Mouse (Mus musculus): ENCODE measurements at regions not wholly inside any gene's neighbourhood (a gene's known extent, or its start where the extent isn't known, plus 50 kb on each side); places are given as distances from the start of the nearest gene placed in this dataset.

DNA sequence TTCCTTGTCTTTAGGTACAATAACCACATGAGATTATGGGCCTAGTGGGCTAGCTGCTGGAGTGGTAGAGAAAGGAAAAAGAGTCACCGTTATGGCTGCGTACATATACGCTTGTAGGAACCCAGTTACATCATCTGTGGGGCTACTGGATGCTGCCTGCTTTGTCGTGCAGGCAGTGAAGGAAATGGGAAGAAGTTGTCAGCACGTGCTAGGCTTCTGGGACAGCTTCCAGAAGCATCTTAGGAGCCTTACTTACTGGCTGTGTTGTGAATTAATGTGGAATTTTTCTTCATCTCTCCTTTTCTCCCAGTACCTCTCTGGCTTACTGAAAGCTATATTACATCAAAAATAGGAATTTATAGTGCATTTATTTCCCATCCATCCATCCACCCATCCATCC lies 427.2 kb upstream of the Sall1 start:
- Histone ChIP-seq H3K27ac (ENCODE audit: control insufficient read depth, insufficient read depth, low read depth, low read length, poor library complexity) (no peak overlapping the region), H3K4me3 (replicated peaks; ENCODE audit: control insufficient read depth, low read depth, low read length) (no peak overlapping the region), H3K4me1 (ENCODE audit: control insufficient read depth, insufficient read depth, low read length) (no peaks in the 10 kb centered on the region)
- 68% methylated on average over 5 of the region's 5 CpGs for WGBS
- TF ChIP-seq POLR2A (IDR thresholded peaks at IDR 0.05; ENCODE audit: borderline replicate concordance, control insufficient read depth, low read depth, low read length) = no peak
- no peak for TF ChIP-seq CTCF (IDR thresholded peaks at IDR 0.05; ENCODE audit: control insufficient read depth, insufficient read depth, low read length)

DNA sequence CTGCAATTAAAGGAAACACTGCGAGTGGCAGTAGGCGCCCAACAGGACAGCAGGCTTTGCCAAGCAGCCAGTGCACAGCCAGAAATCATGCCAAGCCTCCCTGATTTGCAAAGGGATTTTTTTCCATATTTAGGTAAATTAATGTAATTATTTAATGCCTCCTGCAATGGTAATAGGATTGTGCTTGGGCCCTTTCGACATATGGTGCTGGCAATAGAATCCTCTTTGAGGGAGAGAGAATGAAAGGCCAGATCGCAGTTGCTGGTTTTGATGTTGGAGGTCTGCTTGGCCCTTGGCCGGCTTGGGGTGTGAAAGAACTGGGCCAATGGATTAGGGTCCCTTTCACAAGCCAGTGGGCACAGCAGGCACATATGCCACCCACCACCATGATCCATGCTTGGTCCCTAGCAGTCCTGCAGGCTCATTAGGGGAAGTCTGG lies 424.8 kb upstream of the Sall1 start:
- WGBS = 80% methylated on average over 5 of the region's 5 CpGs
- no peak for TF ChIP-seq POLR2A (IDR thresholded peaks at IDR 0.05; ENCODE audit: borderline replicate concordance, control insufficient read depth, low read depth, low read length)
- TF ChIP-seq CTCF (IDR thresholded peaks at IDR 0.05; ENCODE audit: control insufficient read depth, insufficient read depth, low read length) = no peak
- Histone ChIP-seq H3K4me3 (replicated peaks; ENCODE audit: control insufficient read depth, low read depth, low read length) (no peak overlapping the region), H3K4me1 (ENCODE audit: control insufficient read depth, insufficient read depth, low read length) (no peaks in the 10 kb centered on the region), H3K27ac (ENCODE audit: control insufficient read depth, insufficient read depth, low read depth, low read length, poor library complexity) (no peak overlapping the region)

DNA sequence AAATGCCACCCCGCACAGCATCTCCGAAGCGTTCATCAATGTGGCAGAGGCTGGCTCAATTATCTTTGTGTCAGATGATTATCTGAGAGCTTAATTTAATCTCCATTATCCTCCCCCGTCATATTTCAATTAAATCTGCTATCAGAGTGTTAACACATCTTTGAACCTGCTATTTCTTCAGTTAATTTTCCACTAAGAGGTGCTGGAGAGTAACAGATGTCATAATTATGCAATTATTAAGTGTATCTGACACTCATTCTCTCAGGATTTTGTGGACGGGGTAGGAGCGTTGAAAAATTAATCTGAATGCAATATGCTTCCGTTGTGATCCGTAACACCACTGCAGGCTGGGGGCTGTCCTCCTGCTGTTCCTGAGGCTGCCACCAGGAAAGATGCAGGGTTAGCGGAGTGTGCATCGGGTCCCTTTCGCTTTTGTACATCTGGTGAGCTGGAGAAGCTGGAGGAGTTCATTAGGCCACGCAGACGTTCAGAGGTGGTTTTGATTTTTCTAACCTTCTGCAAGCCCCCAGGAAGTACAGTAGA lies 421.3 kb upstream of the Sall1 start:
- no peak for TF ChIP-seq CTCF (IDR thresholded peaks at IDR 0.05; ENCODE audit: control insufficient read depth, insufficient read depth, low read length)
- no peak for TF ChIP-seq POLR2A (IDR thresholded peaks at IDR 0.05; ENCODE audit: borderline replicate concordance, control insufficient read depth, low read depth, low read length)
- H3K4me3 ChIP-seq (replicated peaks; ENCODE audit: control insufficient read depth, low read depth, low read length) = no peak overlapping the region
- WGBS = 84% methylated on average over 13 of the region's 13 CpGs

DNA sequence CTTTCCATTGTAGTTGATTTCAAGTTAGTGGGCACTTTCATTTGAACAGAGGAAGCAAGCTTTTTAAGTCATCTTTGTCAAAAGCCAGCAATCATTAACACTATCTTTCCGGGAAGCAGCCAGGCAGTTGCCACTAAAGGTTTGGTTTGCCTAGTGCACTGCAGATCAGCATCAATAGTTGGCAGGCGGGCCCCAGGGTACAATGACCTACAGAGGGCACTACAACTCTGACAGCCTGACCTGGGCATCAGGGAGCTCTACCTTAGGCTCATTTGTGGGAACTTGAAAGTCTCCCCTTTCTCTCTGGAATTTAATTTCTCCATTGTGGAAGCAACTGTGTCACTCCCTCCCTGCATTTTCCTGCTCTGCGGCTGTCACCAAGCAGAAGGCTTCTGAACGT lies 412.6 kb upstream of the Sall1 start:
- no peak overlapping the region for H3K27ac ChIP-seq (ENCODE audit: control insufficient read depth, insufficient read depth, low read depth, low read length, poor library complexity)
- H3K4me1 ChIP-seq (ENCODE audit: control insufficient read depth, insufficient read depth, low read length) = no peaks in the 10 kb centered on the region
- WGBS = 58% methylated on average over 4 of the region's 4 CpGs
- TF ChIP-seq POLR2A (IDR thresholded peaks at IDR 0.05; ENCODE audit: borderline replicate concordance, control insufficient read depth, low read depth, low read length) = no peak
- no peak for TF ChIP-seq CTCF (IDR thresholded peaks at IDR 0.05; ENCODE audit: control insufficient read depth, insufficient read depth, low read length)
- no peak overlapping the region for H3K4me3 ChIP-seq (replicated peaks; ENCODE audit: control insufficient read depth, low read depth, low read length)

More for the DNA sequence above, 421.3 kb upstream of the Sall1 start:
- Histone ChIP-seq H3K4me1 (ENCODE audit: control insufficient read depth, insufficient read depth, low read length) (no peaks in the 10 kb centered on the region), H3K27ac (ENCODE audit: control insufficient read depth, insufficient read depth, low read depth, low read length, poor library complexity) (no peak overlapping the region)

DNA sequence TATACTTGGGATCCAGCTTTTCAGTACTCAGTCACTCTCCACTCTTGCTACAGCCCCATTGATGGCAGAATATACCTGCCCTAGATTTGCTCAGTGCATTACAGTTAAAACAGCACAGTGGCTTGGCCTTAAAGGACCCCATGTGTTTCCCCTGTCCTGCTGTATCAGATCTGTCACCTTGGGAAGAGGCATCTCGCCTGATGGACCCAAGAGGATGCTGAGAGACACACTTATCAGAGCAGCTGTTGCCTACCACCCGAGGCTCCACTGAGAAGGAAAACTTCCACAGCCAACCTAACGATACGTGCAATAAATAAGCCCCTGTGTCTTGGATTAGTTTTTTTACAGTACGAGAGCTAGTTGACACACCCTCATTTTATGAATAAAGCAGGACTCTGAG lies 411.8 kb upstream of the Sall1 start:
- TF ChIP-seq POLR2A (IDR thresholded peaks at IDR 0.05; ENCODE audit: borderline replicate concordance, control insufficient read depth, low read depth, low read length) (no peak), CTCF (IDR thresholded peaks at IDR 0.05; ENCODE audit: control insufficient read depth, insufficient read depth, low read length) (no peak)
- Histone ChIP-seq H3K4me3 (replicated peaks; ENCODE audit: control insufficient read depth, low read depth, low read length) (no peak overlapping the region), H3K4me1 (ENCODE audit: control insufficient read depth, insufficient read depth, low read length) (no peaks in the 10 kb centered on the region), H3K27ac (ENCODE audit: control insufficient read depth, insufficient read depth, low read depth, low read length, poor library complexity) (no peak overlapping the region)
- WGBS = 68% methylated on average over 5 of the region's 5 CpGs

DNA sequence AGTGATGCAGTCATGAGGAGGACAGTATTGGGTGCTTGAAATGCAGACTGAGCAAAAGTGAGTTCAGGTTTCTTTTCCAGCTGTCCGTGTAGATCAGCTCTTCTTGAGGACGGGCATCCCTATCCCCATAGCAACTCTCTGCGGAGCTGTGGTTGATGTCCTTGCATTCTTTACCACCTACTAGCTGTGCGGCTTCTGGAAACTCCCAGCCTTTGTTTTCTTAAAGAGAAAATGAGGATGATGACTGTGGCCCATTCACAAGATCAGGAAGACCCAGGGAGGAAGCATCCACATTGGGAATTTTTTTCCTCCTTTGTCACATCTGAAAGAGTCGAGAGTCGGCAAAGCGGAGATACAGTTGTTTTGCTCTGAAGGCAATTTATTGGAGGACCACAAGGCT lies 410.2 kb upstream of the Sall1 start:
- TF ChIP-seq CTCF (IDR thresholded peaks at IDR 0.05; ENCODE audit: control insufficient read depth, insufficient read depth, low read length) = no peak
- no peak for TF ChIP-seq POLR2A (IDR thresholded peaks at IDR 0.05; ENCODE audit: borderline replicate concordance, control insufficient read depth, low read depth, low read length)

DNA sequence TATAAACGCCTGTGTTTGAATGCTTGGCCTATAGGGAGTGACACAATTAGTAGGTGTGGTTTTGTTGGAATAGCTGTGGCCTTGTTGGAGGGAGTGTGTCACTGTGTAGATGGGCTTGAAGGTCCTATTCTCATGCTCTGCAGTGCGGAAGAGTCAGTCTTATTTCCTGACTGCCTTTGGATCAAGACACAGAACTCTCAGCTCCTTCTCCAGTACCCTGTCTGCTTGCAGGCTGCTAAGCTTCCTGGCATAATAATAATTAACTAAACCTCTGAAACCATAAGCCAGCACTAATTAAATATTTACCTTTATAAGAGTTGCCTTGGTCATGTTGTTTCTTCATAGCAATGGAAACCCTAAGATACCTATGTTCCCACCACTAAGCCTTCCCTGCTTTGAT lies 409.8 kb upstream of the Sall1 start:
- Histone ChIP-seq H3K27ac (ENCODE audit: control insufficient read depth, insufficient read depth, low read depth, low read length, poor library complexity) (no peak overlapping the region), H3K4me1 (ENCODE audit: control insufficient read depth, insufficient read depth, low read length) (no peaks in the 10 kb centered on the region), H3K4me3 (replicated peaks; ENCODE audit: control insufficient read depth, low read depth, low read length) (no peak overlapping the region)
- WGBS = 70% methylated on average over 2 of the region's 2 CpGs
- TF ChIP-seq POLR2A (IDR thresholded peaks at IDR 0.05; ENCODE audit: borderline replicate concordance, control insufficient read depth, low read depth, low read length) = no peak
- no peak for TF ChIP-seq CTCF (IDR thresholded peaks at IDR 0.05; ENCODE audit: control insufficient read depth, insufficient read depth, low read length)

More for the DNA sequence above, 410.2 kb upstream of the Sall1 start:
- WGBS = 64% methylated on average over 7 of the region's 7 CpGs
- Histone ChIP-seq H3K4me3 (replicated peaks; ENCODE audit: control insufficient read depth, low read depth, low read length) (no peak overlapping the region), H3K4me1 (ENCODE audit: control insufficient read depth, insufficient read depth, low read length) (no peaks in the 10 kb centered on the region), H3K27ac (ENCODE audit: control insufficient read depth, insufficient read depth, low read depth, low read length, poor library complexity) (no peak overlapping the region)

DNA sequence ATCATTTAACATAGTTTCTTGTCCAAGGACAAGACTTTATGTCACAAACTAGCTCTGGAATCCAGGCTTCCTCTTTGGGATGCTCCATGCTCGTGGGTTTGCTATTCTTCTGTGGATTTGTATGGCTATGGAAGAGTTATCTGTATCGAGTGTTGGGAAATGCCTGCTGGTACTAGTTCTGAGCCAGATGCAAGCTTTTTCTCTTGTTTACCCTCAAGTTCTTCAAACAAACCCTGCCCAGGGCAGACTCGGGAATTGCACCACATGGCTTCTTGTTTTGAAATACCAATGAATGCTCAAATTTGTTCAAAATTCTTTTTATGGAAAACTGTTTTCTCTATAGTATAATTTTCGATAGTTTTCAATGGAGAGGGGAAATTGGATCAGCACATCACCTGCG lies 400.5 kb upstream of the Sall1 start:
- Histone ChIP-seq H3K27ac (ENCODE audit: control insufficient read depth, insufficient read depth, low read depth, low read length, poor library complexity) (no peak overlapping the region), H3K4me3 (replicated peaks; ENCODE audit: control insufficient read depth, low read depth, low read length) (no peak overlapping the region), H3K4me1 (ENCODE audit: control insufficient read depth, insufficient read depth, low read length) (no peaks in the 10 kb centered on the region)
- 65% methylated on average over 5 of the region's 5 CpGs for WGBS
- TF ChIP-seq CTCF (IDR thresholded peaks at IDR 0.05; ENCODE audit: control insufficient read depth, insufficient read depth, low read length) (no peak), POLR2A (IDR thresholded peaks at IDR 0.05; ENCODE audit: borderline replicate concordance, control insufficient read depth, low read depth, low read length) (no peak)

DNA sequence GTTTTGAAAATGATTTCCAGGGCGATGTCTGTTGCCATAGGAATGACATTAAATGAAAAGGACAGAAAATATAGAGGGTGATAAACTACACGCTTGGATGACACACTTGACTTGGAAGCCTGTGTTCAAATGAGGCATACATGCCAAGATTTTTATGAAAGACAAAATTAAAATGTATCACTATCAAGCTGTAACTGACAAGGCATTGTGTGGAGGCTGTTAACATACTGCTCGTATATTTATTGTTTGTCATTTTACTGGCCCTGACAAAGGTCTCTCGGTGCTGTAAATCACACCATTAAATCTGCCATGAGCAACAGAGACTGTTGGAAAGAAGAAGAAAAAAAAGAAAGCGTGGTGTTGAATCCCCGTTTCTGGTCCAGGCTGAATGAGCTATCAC lies 395.3 kb upstream of the Sall1 start:
- WGBS = 69% methylated on average over 6 of the region's 6 CpGs
- TF ChIP-seq CTCF (IDR thresholded peaks at IDR 0.05; ENCODE audit: control insufficient read depth, insufficient read depth, low read length) (no peak), POLR2A (IDR thresholded peaks at IDR 0.05; ENCODE audit: borderline replicate concordance, control insufficient read depth, low read depth, low read length) (no peak)
- no peaks in the 10 kb centered on the region for H3K4me1 ChIP-seq (ENCODE audit: control insufficient read depth, insufficient read depth, low read length)
- H3K27ac ChIP-seq (ENCODE audit: control insufficient read depth, insufficient read depth, low read depth, low read length, poor library complexity) = no peak overlapping the region
- no peak overlapping the region for H3K4me3 ChIP-seq (replicated peaks; ENCODE audit: control insufficient read depth, low read depth, low read length)

Measured in bone marrow, adult 2 months (tissue).